Mouse (Mus musculus): ENCODE results near the gene Mrpl58. TPM values are rescaled to one million over a fixed set of nuclear protein-coding genes. Genes with fewer than 3 reads are reported as not detected.

The Mrpl58 gene
- total RNA-seq, 2 experiments from 2014 or later: 86.6 to 96.1 TPM

DNA sequence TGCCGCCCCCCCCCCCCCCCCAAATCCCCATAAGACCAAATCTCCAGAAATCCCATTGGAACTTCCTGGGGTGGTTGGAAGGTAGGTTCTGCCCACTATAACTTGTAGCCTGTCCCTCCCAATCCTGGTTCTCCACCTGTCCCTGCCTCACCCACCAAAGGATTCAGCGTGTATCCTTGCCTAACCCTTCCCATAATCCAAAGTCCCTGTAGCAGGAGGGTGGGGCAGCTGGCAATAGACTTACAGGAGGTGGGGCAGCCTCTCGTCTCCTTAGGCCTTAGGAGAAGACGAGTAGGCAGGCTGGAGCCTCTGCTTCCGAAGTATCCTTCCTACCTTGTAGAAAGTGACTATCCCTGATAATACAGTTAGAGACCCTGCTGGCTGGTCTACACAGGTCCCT, 52.6 kb downstream of the Mrpl58 start:
- DNase-seq: no peak

DNA sequence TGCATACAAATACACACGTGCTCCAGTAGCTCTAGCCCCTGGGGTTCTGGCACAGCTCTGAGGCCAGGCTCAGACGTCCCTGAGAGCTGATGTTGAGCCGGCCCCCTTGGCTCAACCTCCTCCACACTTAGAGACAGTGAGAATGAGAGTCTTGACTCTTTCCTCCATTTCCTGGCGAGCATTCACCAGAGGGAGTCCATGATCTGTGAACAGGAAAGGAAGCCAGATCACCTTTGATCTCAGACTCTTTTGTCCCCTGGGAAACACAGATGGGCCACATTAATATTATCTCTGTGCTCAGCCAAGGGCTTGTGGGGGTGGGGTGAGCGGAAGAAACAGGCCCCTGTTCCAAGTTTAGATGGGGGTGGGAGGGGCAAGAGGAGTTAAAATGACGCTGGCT, 53.9 kb downstream of the Mrpl58 start:
- DNase-seq: no peak

GRCm38 (mm10) chr11:115460976-115461375, 57.4 kb downstream of the Mrpl58 start:
- DNase-seq: no peak

DNA sequence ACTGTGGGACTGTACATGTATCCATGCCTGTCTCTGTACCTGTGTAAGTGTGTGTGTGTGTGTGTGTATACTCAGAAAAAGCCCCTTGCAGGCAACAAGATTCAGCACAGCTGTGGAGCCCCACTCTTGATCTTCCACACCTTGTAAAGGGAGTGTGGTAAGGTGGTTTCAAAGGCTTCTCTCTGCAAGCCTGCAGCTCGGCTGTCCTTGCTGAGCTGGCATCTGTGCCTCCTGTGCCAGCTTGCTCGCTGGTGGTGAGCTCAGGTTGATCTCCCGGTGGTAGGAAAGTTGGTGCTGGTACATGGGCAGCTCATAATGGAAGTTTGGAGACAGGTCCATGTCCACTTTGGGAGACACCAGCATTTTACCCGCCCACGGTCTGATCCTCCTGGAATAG, 58.3 kb downstream of the Mrpl58 start:
- DNase-seq: no peak

Small RNA genes lying within 50 kb of the gene (microRNA-seq; reads per million reads assigned to microRNA genes)
- 0 reads per million in 2 experiments for gene Mir3968 (ENCODE audit: borderline replicate concordance in 2 of 2)

Other genes with a start within 250 kb of the Mrpl58 start
- 1 to 10 TPM; 2.3 to 3.9 TPM for gene Slc9a3r1, start 240.4 kb upstream of the Mrpl58 start, total RNA-seq (2021)
- gene Tmem104, start 216.3 kb upstream of the Mrpl58 start, total RNA-seq (2021): 1 to 10 TPM; 4.1 to 5.8 TPM
- gene Nat9, start 215.9 kb upstream of the Mrpl58 start, total RNA-seq (2021): 10 to 100 TPM; 10.7 to 13.2 TPM
- under 1 TPM in 1 of 2 experiments, not detected in 1; 0.05 TPM for gene Grin2c, start 136.5 kb upstream of the Mrpl58 start, total RNA-seq (2021)
- gene Fdxr, start 126.7 kb upstream of the Mrpl58 start, total RNA-seq (2021): 1 to 10 TPM; 3.6 to 3.8 TPM
- 1 to 10 TPM; 2.9 to 3.6 TPM for gene Fads6, start 106.1 kb upstream of the Mrpl58 start, total RNA-seq (2021)
- not detected for gene Otop2, start 96.6 kb upstream of the Mrpl58 start, total RNA-seq (2021)
- gene Ush1g, start 81.7 kb upstream of the Mrpl58 start, total RNA-seq (2021): under 1 TPM; 0.56 to 0.97 TPM
- not detected for gene Otop3, start 69.0 kb upstream of the Mrpl58 start, total RNA-seq (2021)
- 1 to 10 TPM; 1.4 to 2.8 TPM for gene Hid1, start 36.0 kb upstream of the Mrpl58 start, total RNA-seq (2021)
- 1 to 10 TPM; 3.1 to 4.0 TPM for gene Cdr2l, start 21.8 kb upstream of the Mrpl58 start, total RNA-seq (2021)
- gene Atp5h, start 16.2 kb downstream of the Mrpl58 start, total RNA-seq (2021): 100 to 1,000 TPM; 909 to 922 TPM
- gene Kctd2, start 16.4 kb downstream of the Mrpl58 start, total RNA-seq (2021): 10 to 100 TPM; 13.4 to 14.4 TPM
- gene Trim80, start 36.8 kb downstream of the Mrpl58 start, total RNA-seq (2021): not detected
- not detected for gene Slc16a5, start 58.7 kb downstream of the Mrpl58 start, total RNA-seq (2021)
- 1 to 10 TPM in 1 of 2 experiments, under 1 TPM in 1; 0.94 to 1.0 TPM for gene Armc7, start 71.9 kb downstream of the Mrpl58 start, total RNA-seq (2021)
- 10 to 100 TPM in 1 of 2 experiments, 1 to 10 TPM in 1; 8.7 to 11.2 TPM for gene Nt5c, start 88.1 kb downstream of the Mrpl58 start, total RNA-seq (2021)
- 10 to 100 TPM; 36.9 to 41.2 TPM for gene Jpt1, start 110.6 kb downstream of the Mrpl58 start, total RNA-seq (2021)
- gene Sumo2, start 132.5 kb downstream of the Mrpl58 start, total RNA-seq (2021): 100 to 1,000 TPM; 119 to 122 TPM
- 10 to 100 TPM; 21.4 to 23.8 TPM for gene Nup85, start 160.7 kb downstream of the Mrpl58 start, total RNA-seq (2021)
- 10 to 100 TPM; 62.2 to 67.5 TPM for gene Mrps7, start 200.2 kb downstream of the Mrpl58 start, total RNA-seq (2021)
- 10 to 100 TPM; 10.8 to 12.5 TPM for gene Gga3, start 200.3 kb downstream of the Mrpl58 start, total RNA-seq (2021)
- 10 to 100 TPM; 35.1 to 54.4 TPM for gene Mif4gd, start 209.2 kb downstream of the Mrpl58 start, total RNA-seq (2021)
- 10 to 100 TPM; 44.7 to 58.7 TPM for gene Slc25a19, start 224.5 kb downstream of the Mrpl58 start, total RNA-seq (2021)

Measured in gastrocnemius, postnatal 25 days (tissue).